In genomic region chr11:70615074-70615473, GRCm38 (mm10) we compare ENCODE assay signal across 7 mouse cellular contexts. TPM values are rescaled to one million over a fixed set of nuclear protein-coding genes. Genes with fewer than 3 reads are reported as not detected.
A peak's percentile ranks its signal among the peaks of the same experiment; 100 is the strongest.
DNase-seq lines count a peak whose midpoint lies in the region; ATAC-seq and TF ChIP-seq lines count a peak whose summit lies in the region.

No protein-coding gene starts in this region.

- H3K27me3 ChIP-seq in hindbrain, postnatal 0 days (ENCODE audit: insufficient read depth, low read length): no peaks in the 10 kb centered on the region
- no peaks in the 10 kb centered on the region for H3K27me3 ChIP-seq in liver, embryonic 14.5 days (ENCODE audit: control insufficient read depth, insufficient read depth, low read length)

- 5% methylated on average over 17 of the region's 17 CpGs for WGBS in hindbrain, postnatal 0 days
- under 1% methylated on average over 17 of the region's 17 CpGs for WGBS in liver, embryonic 14.5 days (ENCODE audit: insufficient replicate concordance)

- H3K4me3 ChIP-seq in hindbrain, postnatal 0 days (ENCODE audit: low read length): peak overlapping the region; percentile 20
- peak overlapping the region; percentile 54 to 55 for H3K4me3 ChIP-seq in liver, embryonic 14.5 days (ENCODE audit: insufficient read depth in 1 of 2, low read depth in 2 of 2, low read length in 2 of 2)

- H3K4me1 ChIP-seq in hindbrain, postnatal 0 days (ENCODE audit: insufficient read depth, low read length): peaks cover 6% of the 10 kb centered on the region
- peaks cover 0 to 5% of the 10 kb centered on the region in 2 experiments; a peak in 2 of 4 replicates for H3K4me1 ChIP-seq in liver, embryonic 14.5 days (replicated peaks; ENCODE audit: control insufficient read depth in 2 of 2, insufficient read depth in 2 of 2, low read length in 1 of 2)

- DNase-seq in cerebellum, postnatal 14 days: peak; percentile 42 to 46
- DNase-seq in gastrocnemius, adult 8-10 months (ENCODE audit: low spot score in 2 of 2): peak; percentile 50 to 54
- DNase-seq in hindbrain, postnatal 0 days (ENCODE audit: low spot score): peak; percentile 42
- DNase-seq in liver, embryonic 14.5 days (ENCODE audit: low read depth in 3 of 3, low spot score in 3 of 3): peak; percentile 43 to 56 (median 45)
- peak; percentile 52 for DNase-seq in neural tube, embryonic 10.5 days (ENCODE audit: extremely low spot score, low spot score)
- peak; percentile 58 to 69 for DNase-seq in thymus, postnatal 10 days (ENCODE audit: low spot score in 2 of 2)

- TF ChIP-seq EP300 in liver, embryonic 14.5 days (IDR thresholded peaks at IDR 0.05; ENCODE audit: low read depth): no peak

- peak; percentile 90 for ATAC-seq in activated CD4-positive, CD25-positive, alpha-beta regulatory T cell, adult 4 months
- peak; percentile 46; the same call in 1 of the 2 replicates for ATAC-seq in hindbrain, postnatal 0 days
- peak; percentile 82 for ATAC-seq in liver, embryonic 14.5 days (ENCODE audit: insufficient read depth)

- peak; percentile 42 for TF ChIP-seq CTCF in hindbrain, postnatal 0 days (IDR thresholded peaks at IDR 0.05; ENCODE audit: low read depth)
- no peak for TF ChIP-seq CTCF in liver, embryonic 14.5 days (IDR thresholded peaks at IDR 0.05; ENCODE audit: low read depth)

- H3K27ac ChIP-seq in hindbrain, postnatal 0 days: no peak overlapping the region
- H3K27ac ChIP-seq in liver, embryonic 14.5 days: no peak overlapping the region

- H3K36me3 ChIP-seq in hindbrain, postnatal 0 days (ENCODE audit: insufficient read depth, low read length): peaks cover 27% of the 10 kb centered on the region
- no peaks in the 10 kb centered on the region for H3K36me3 ChIP-seq in liver, embryonic 14.5 days (replicated peaks; ENCODE audit: control insufficient read depth, insufficient read depth, low read depth)

- peak overlapping the region; percentile 54 for H3K4me2 ChIP-seq in hindbrain, postnatal 0 days (ENCODE audit: low read depth, low read length)
- H3K4me2 ChIP-seq in liver, embryonic 14.5 days (ENCODE audit: low read depth): peak overlapping the region; percentile 82

- no peaks in the 10 kb centered on the region for H3K9me3 ChIP-seq in hindbrain, postnatal 0 days (ENCODE audit: low read length)
- no peaks in the 10 kb centered on the region for H3K9me3 ChIP-seq in liver, embryonic 14.5 days (ENCODE audit: control insufficient read depth, low read length)

- peak overlapping the region; percentile 35 for H3K9ac ChIP-seq in hindbrain, postnatal 0 days (replicated peaks; ENCODE audit: low read length)
- H3K9ac ChIP-seq in liver, embryonic 14.5 days (replicated peaks): peak overlapping the region; percentile 49

RNA-seq across cellular contexts. Expression of gene 4930544D05Rik, which starts 0.6 kb away (rescaled TPM):
- polyA plus RNA-seq in activated CD4-positive, CD25-positive, alpha-beta regulatory T cell, adult 4 months (2017; shearing (Covaris generic)): not detected
- total RNA-seq in gastrocnemius, adult 8-10 months (2022): not detected
- not detected in 2 replicates for total RNA-seq in hindbrain, postnatal 0 days (2014; rRNA removed)
- not detected in 2 replicates for polyA plus RNA-seq in hindbrain, postnatal 0 days (2015; fragmentation: Nextera tagmentation; extraction: Ambion mirVana)
- polyA plus RNA-seq in liver, embryonic 14.5 days (2012; rRNA removed): not detected in 2 replicates
- polyA plus RNA-seq in liver, embryonic 14.5 days (2014; fragmentation: Nextera tagmentation; extraction: Ambion mirVana): not detected in 2 replicates

RNA-seq across cellular contexts. Expression of gene Chrne, which starts 3.9 kb away (rescaled TPM):
- polyA plus RNA-seq in activated CD4-positive, CD25-positive, alpha-beta regulatory T cell, adult 4 months (2017; shearing (Covaris generic)): 1 to 10 TPM; 1.3 to 1.4 TPM
- 10 to 100 TPM; 11.2 to 20.5 (median 14.7) TPM for total RNA-seq in gastrocnemius, adult 8-10 months (2022)
- total RNA-seq in hindbrain, postnatal 0 days (2014; rRNA removed): 4.5 TPM in 1 of 2 replicates, not detected in the other
- polyA plus RNA-seq in hindbrain, postnatal 0 days (2015; fragmentation: Nextera tagmentation; extraction: Ambion mirVana): 0.42 and 0.59 TPM in 2 replicates
- not detected in 2 replicates for polyA plus RNA-seq in liver, embryonic 14.5 days (2012; rRNA removed)
- polyA plus RNA-seq in liver, embryonic 14.5 days (2014; fragmentation: Nextera tagmentation; extraction: Ambion mirVana): not detected in 2 replicates

RNA-seq across cellular contexts. Expression of gene Gp1ba, which starts 23.8 kb away (rescaled TPM):
- polyA plus RNA-seq in activated CD4-positive, CD25-positive, alpha-beta regulatory T cell, adult 4 months (2017; shearing (Covaris generic)): under 1 TPM; 0.17 to 0.52 TPM
- not detected for total RNA-seq in gastrocnemius, adult 8-10 months (2022)
- total RNA-seq in hindbrain, postnatal 0 days (2014; rRNA removed): not detected in 2 replicates
- polyA plus RNA-seq in hindbrain, postnatal 0 days (2015; fragmentation: Nextera tagmentation; extraction: Ambion mirVana): 0.24 and 0.42 TPM in 2 replicates
- 4.5 TPM in 2 replicates for polyA plus RNA-seq in liver, embryonic 14.5 days (2012; rRNA removed)
- 7.6 and 9.1 TPM in 2 replicates for polyA plus RNA-seq in liver, embryonic 14.5 days (2014; fragmentation: Nextera tagmentation; extraction: Ambion mirVana)

RNA-seq across cellular contexts. Expression of gene Rnf167, which starts 32.0 kb away (rescaled TPM):
- 100 to 1,000 TPM; 281 to 288 TPM for polyA plus RNA-seq in activated CD4-positive, CD25-positive, alpha-beta regulatory T cell, adult 4 months (2017; shearing (Covaris generic))
- total RNA-seq in gastrocnemius, adult 8-10 months (2022): 10 to 100 TPM; 34.9 to 41.1 (median 38.1) TPM
- total RNA-seq in hindbrain, postnatal 0 days (2014; rRNA removed): 70.2 and 87.3 TPM in 2 replicates
- polyA plus RNA-seq in hindbrain, postnatal 0 days (2015; fragmentation: Nextera tagmentation; extraction: Ambion mirVana): 100 and 105 TPM in 2 replicates
- polyA plus RNA-seq in liver, embryonic 14.5 days (2012; rRNA removed): 47.7 and 48.4 TPM in 2 replicates
- 56.0 and 66.9 TPM in 2 replicates for polyA plus RNA-seq in liver, embryonic 14.5 days (2014; fragmentation: Nextera tagmentation; extraction: Ambion mirVana)

RNA-seq across cellular contexts. Expression of gene Slc25a11, which starts 32.2 kb away (rescaled TPM):
- 100 to 1,000 TPM in 1 of 2 experiments, 10 to 100 TPM in 1; 80.4 to 124 TPM for polyA plus RNA-seq in activated CD4-positive, CD25-positive, alpha-beta regulatory T cell, adult 4 months (2017; shearing (Covaris generic))
- 100 to 1,000 TPM; 276 to 326 (median 293) TPM for total RNA-seq in gastrocnemius, adult 8-10 months (2022)
- total RNA-seq in hindbrain, postnatal 0 days (2014; rRNA removed): 154 and 160 TPM in 2 replicates
- 168 and 171 TPM in 2 replicates for polyA plus RNA-seq in hindbrain, postnatal 0 days (2015; fragmentation: Nextera tagmentation; extraction: Ambion mirVana)
- polyA plus RNA-seq in liver, embryonic 14.5 days (2012; rRNA removed): 39.0 and 43.9 TPM in 2 replicates
- polyA plus RNA-seq in liver, embryonic 14.5 days (2014; fragmentation: Nextera tagmentation; extraction: Ambion mirVana): 60.8 and 67.8 TPM in 2 replicates
